Mouse (Mus musculus): ENCODE data around the gene Lrrc39.

Gene Lrrc39

GRCm38 (mm10) chr3:116614295-116614892 is 51.6 kb downstream of the Lrrc39 start, which contains the start of gene Trmt13:
Gene Trmt13 (minus strand): TSS chr3:116614587.
- DNase-seq, result peak; percentile 34 to 58

DNA sequence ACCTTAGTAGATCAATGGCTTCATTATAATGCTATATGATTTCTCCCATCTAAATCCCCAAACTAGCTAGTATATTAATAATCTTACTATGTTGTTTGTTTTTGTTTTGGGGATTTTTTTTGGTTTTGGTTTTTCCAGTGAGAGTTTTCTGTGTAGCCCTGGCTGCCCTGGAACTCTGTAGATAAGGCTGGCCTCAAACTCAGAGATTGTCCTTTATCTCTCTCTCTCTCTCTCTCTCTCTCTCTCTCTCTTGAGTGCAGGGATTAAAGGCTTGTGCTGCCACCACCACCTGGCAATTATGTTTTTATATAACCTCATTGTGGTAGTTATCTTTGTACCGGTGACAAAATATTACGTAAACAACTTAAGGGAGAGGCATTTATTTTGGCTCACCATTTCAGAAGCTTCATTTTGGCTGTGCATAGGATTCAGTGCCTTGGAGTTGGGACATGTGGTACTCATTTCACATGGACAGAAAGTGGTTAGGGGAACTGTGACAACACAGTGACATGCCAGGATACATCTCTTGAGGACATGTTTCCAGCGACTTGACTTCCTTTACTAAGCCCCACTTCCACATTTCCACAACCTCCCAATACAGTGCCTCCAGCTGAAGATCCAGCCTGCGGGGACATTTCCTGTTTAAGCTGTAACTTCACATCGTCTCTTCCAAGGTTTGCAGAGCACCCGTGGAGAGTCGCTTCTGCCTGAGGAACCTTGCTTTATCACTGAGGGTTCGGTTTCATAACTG is 52.7 kb downstream of the Lrrc39 start:
- no peak for DNase-seq

DNA sequence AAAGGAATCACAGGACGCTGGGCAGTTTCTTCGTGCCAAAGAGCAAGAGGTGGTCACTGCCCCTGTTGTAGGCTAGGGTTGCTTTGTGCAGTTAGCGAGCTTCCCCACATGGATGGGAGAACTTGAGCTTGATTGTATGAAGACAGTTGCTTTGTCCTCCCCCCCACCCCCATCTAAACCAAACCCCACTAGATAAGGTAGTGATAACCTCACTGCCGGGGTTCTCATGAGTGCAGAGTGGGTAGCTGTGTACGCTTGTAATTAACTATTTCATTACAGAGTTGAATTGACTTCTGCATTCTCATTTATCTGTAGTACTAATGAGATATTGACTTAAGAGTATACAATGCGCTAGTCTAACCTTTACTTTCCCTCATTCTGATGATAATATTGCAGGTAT is 56.1 kb downstream of the Lrrc39 start:
- no peak for DNase-seq

DNA sequence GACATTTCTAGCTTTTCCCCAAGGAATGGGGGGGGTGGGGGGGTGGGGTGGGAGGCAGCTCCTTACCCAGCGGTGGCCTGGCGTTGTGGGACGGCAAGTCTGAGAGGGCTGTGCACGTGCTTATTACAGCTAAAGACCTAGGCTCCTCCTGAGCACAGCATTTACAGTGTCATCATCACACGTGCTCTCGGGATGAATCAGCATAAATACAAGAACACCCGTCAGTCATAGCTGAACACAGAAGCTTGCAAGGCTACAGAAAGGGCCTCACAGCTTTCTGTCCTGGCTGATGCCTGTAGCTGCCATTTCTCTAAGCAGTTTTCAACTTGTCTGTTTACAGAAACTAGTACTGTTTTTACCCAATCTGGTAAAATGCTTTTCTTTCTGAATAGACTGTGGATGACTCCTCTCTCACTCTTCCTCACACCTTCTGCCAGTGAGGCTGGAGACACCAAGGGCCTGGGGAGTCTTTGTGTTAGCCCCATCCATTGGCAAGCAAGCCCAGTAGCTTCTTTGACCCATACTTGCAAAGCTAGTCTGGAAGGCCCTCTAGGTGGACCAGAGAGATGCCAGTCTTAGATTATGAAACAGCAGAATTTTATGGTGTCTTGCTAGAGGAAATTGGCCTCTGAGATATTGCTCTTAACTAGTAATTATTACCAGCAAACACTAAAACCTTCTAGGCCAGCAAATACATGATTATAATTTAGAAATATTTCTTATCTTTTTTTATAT is 58.0 kb downstream of the Lrrc39 start:
- no peak for DNase-seq

DNA sequence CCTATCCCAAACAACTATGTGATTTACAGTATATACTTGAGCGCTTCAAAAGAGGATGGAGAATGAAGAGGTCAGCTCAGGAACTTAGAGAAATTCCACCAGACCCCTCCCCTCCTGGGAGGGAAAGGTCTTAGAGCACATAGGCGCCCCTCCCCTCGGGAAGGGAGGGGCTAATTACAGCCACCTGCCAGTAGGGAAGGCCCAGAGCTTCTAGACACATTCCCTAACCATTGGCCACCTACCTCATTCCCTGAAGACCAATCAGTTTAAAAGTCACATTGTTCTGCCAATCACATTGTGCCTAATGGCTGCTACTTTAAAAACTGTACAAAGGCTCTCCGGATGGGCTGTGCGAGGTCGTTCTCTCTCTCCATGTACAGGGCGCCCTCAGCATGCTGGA is 59.9 kb downstream of the Lrrc39 start:
- DNase-seq, result no peak

- DNase-seq, result no peak
Observed at GRCm38 (mm10) chr3:116631459-116631858, 68.7 kb downstream of the Lrrc39 start.

All from lung, adult 18-20 months (tissue).